Mouse (Mus musculus): Measurements from ENCODE around the gene Hes1. TPM values are rescaled to one million over a fixed set of nuclear protein-coding genes. Genes with fewer than 3 reads are reported as not detected.

Hes1 gene
- polyA plus RNA-seq (2012; rRNA removed) = 25.2 and 25.6 TPM in 2 replicates

DNA sequence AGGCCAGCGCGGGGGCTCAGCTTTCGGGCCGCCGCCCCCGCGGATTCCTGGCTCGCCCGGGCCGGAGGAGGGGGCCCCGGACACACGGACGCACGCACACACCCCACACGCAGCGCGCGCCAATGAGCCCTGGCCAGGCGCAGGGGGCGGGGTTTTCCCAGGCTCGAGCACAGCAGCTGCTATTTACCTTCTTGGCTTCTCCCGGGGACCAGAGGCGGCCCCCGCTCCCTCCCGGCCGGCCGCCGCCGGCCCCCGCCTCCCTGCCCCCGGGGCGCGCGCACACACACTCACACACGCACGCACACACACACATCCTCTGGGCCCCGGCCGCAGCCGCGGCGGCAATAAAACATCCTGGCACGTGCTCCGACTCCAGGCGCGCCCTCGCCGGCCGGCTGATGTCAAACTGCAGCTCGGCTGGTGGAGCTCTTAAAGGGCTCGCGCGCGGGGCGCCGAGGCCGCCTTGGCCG is at the start of gene Hes1:
Gene Hes1 (plus strand): TSS at position 401 of the 470 bp plus-strand sequence.
- peak in 1 of 2 experiments; percentile 79 for DNase-seq (ENCODE audit: extremely low spot score in 1 of 2, low spot score in 1 of 2)

- DNase-seq (ENCODE audit: extremely low spot score in 1 of 2, low spot score in 1 of 2) = no peak
Observed at GRCm38 (mm10) chr16:30016064-30016463, 48.1 kb upstream of the Hes1 start.

GRCm38 (mm10) chr16:30020124-30020523 is 44.1 kb upstream of the Hes1 start:
- DNase-seq (ENCODE audit: extremely low spot score in 1 of 2, low spot score in 1 of 2) = no peak

- peak in 1 of 2 experiments; percentile 67 for DNase-seq (ENCODE audit: extremely low spot score in 1 of 2, low spot score in 1 of 2)
Observed at GRCm38 (mm10) chr16:30022352-30022751, 41.8 kb upstream of the Hes1 start.

- peak in 1 of 2 experiments; percentile 32 for DNase-seq (ENCODE audit: extremely low spot score in 1 of 2, low spot score in 1 of 2)
Observed at GRCm38 (mm10) chr16:30022890-30023797, 41.0 kb upstream of the Hes1 start.

GRCm38 (mm10) chr16:30024681-30025262 is 39.4 kb upstream of the Hes1 start:
- peak; percentile 35 to 78 for DNase-seq (ENCODE audit: extremely low spot score in 1 of 2, low spot score in 1 of 2)

GRCm38 (mm10) chr16:30028184-30028583 is 36.0 kb upstream of the Hes1 start:
- no peak for DNase-seq (ENCODE audit: extremely low spot score in 1 of 2, low spot score in 1 of 2)

DNA sequence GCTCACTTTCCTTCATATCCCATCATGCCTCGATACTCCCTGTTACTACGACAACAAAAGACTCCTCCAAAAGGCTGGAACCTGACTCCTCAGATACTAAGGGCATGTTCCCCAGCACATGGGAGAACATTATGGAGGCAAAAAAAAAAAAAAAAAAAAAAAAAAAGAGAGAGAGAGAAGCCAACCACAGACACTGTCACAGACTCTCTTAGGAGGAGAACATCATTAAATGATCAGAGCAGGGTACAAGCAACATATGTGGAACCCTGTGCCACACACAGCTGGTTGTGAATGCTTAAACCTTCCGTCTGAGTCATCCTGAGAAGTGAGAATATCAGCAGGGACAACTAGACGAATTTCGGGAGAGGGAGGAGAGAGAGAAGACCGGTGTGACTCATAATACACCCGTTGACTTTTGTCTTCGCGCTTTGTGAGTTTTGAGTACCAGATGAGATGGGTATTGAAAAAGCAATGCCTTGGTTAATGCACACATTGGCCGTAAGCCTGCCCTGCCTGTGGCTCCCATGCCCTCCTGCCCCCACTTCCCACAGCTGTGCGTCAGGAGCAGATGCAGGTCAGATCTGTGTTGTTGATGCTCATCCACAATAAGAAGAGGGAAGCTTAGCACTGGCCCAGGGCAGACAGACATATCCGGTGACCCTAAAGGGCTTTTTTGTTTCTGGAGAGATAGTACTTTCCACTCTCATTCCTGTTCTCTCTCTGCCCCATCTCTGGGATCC is 34.8 kb upstream of the Hes1 start:
- DNase-seq (ENCODE audit: extremely low spot score in 1 of 2, low spot score in 1 of 2) = peak; percentile 39 to 62

- DNase-seq (ENCODE audit: extremely low spot score in 1 of 2, low spot score in 1 of 2) = no peak
Observed at GRCm38 (mm10) chr16:30032326-30032904, 31.8 kb upstream of the Hes1 start.

- DNase-seq (ENCODE audit: extremely low spot score in 1 of 2, low spot score in 1 of 2) = no peak
Observed at GRCm38 (mm10) chr16:30033390-30033789, 30.8 kb upstream of the Hes1 start.

DNA sequence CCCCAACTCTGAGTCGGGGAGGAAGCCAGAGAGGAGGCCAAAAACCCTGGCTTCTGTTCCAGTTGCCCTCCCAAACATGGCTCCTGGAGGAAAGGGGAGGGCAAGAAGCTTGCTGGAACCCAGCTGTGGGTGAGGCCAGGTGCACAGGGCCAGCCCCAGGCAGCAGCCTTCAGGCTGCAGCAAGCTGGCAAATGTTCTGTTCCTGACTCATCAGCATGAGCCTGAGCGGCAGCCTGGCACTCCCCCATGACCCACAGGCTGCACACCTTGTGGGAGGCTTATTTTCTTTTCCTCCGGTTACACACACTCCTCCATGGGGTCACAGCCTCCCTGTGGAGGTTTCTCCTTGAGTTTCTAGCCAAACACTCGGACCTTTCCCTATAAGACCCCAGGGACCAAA is 30.2 kb upstream of the Hes1 start:
- DNase-seq (ENCODE audit: extremely low spot score in 1 of 2, low spot score in 1 of 2) = no peak

GRCm38 (mm10) chr16:30034521-30034920 is 29.7 kb upstream of the Hes1 start:
- no peak for DNase-seq (ENCODE audit: extremely low spot score in 1 of 2, low spot score in 1 of 2)

- no peak for DNase-seq (ENCODE audit: extremely low spot score in 1 of 2, low spot score in 1 of 2)
Observed at GRCm38 (mm10) chr16:30034979-30035440, 29.2 kb upstream of the Hes1 start.

DNA sequence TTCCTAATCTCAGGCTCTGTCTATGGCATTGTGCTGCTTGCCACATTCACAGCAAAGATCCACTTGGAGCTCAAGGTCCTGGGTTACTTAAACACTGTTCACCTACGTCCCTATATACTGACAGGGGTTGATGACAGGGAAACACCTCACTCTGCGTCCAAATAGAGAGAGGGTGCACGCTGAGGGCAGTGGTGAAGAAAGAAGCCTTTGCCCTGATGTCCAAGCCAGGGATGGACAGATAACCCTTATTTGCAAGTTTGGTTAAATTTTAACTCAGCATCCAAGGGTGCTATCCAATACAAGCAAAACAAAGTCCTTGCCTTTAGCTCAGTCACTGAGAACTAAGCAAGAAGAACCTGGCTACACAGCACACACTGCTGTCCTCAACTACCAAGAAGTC is 28.1 kb upstream of the Hes1 start:
- no peak for DNase-seq (ENCODE audit: extremely low spot score in 1 of 2, low spot score in 1 of 2)

GRCm38 (mm10) chr16:30038663-30039593 is 25.3 kb upstream of the Hes1 start:
- no peak for DNase-seq (ENCODE audit: extremely low spot score in 1 of 2, low spot score in 1 of 2)

DNA sequence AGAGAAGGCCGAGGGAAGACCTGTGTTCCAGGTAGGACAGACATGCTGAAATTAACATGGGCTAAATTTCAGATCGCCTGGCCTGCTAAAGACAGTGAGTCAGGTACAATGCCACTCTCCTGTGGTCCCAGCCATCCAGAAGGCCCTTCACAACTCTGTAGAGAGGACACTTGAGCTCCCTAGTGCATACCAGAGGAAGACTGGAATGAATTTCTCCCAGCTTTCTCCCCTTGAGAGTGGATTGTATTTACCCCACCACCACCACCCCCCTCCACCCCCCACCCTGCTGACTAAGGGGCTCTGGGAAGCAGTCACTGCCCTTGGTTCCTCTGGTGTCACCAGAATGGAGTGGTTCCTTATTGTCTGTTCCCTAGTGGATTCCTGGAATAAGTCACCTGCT is 24.3 kb upstream of the Hes1 start:
- no peak for DNase-seq (ENCODE audit: extremely low spot score in 1 of 2, low spot score in 1 of 2)

- DNase-seq (ENCODE audit: extremely low spot score in 1 of 2, low spot score in 1 of 2) = peak in 1 of 2 experiments; percentile 34
Observed at GRCm38 (mm10) chr16:30042859-30043258, 21.3 kb upstream of the Hes1 start.

GRCm38 (mm10) chr16:30045615-30046014 is 18.6 kb upstream of the Hes1 start:
- no peak for DNase-seq (ENCODE audit: extremely low spot score in 1 of 2, low spot score in 1 of 2)

DNA sequence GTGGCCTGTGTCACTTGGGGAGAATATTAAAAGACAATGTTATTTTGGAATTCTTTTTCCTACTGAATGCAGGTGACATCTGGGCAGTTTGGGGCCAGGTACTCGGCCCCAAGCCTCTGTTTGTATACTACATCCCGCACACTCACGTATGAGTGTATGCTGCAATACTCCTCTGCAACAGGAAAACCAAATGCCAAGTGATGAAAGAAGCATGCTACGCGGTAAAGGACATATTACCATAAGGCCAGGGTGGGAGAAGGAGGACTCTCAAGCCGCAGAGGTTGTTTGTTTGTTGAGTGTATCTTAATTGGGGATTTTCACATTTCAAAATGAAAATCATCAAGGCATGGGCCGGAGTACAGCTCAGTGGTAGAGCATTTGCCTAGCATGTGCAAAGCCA is 17.2 kb upstream of the Hes1 start:
- DNase-seq (ENCODE audit: extremely low spot score in 1 of 2, low spot score in 1 of 2) = no peak
